Mouse (Mus musculus) retina, adult 2 months (tissue): ENCODE results near the gene AI413582.
A peak's percentile ranks its signal among the peaks of the same experiment; 100 is the strongest.

Experiments
- DNase-seq: peaks from one replicate; pipeline ENCODE4 v3.0.0-alpha.2; 2012; ENCODE audit warnings: low read depth, low spot score

Gene AI413582

GRCm38 (mm10) chr17:27520557-27520956 lies 45.0 kb downstream of the AI413582 start:
- peak; percentile 39 for DNase-seq

- no peak for DNase-seq
Observed at GRCm38 (mm10) chr17:27518700-27519595, 46.6 kb downstream of the AI413582 start.

- DNase-seq: no peak
Observed at GRCm38 (mm10) chr17:27518296-27518695, 47.3 kb downstream of the AI413582 start.

GRCm38 (mm10) chr17:27513916-27514762 lies 51.4 kb downstream of the AI413582 start:
- DNase-seq: no peak
